Mouse (Mus musculus): ENCODE data around the gene Pde4a. TPM values are rescaled to one million over a fixed set of nuclear protein-coding genes. Genes with fewer than 3 reads are reported as not detected.

Gene Pde4a
- polyA plus RNA-seq, 1 experiment from 2014 or later: 2.5 TPM

DNA sequence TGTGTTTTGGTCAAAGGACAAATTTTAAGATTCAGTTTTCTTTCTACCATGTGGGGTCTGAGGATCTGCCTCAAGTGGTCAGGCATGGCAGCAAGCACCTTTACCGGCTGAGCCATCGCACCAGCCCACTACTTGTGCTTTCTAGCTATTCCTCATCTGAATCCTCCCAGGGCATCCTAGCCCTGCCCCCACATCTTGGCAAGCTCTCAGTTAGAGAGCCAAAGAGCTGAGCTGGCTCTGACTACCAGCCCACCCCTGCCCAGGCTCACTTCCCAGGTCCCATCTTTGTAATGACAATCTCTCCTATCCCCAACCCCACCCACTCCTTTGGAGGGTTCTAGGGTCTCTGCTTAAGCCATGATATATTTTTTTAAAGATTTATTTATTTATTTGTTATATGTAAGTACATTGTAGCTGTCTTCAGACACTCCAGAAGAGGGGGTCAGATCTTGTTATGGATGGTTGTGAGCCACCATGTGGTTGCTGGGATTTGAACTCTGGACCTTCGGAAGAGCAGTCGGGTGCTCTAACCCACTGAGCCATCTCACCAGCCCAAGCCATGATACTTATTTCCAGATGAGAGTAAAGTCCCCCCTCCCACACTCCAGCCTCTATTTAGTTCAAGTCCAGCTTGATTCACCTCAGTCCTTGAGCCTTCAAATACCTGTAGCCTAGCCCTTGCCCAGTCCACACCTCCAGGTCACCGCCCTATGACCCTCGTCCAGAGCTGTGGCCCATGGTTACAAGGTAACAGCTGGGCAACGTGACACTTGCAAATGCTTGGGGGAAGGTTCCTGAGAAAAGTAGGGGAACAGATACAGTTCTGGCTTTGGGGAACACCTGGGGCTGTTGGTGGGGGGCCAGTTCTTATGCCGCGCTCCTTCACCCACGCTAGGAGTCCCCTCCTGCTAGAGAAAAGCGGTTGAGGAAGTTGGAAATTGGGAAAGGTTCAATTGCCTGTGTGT is 2.1 kb upstream of the Pde4a start:
- H3K36me3 ChIP-seq (ENCODE audit: control insufficient read depth, insufficient read depth, low read length): no peaks in the 10 kb centered on the region
- peaks cover 2% of the 10 kb centered on the region; the same call in 1 of the 2 replicates for H3K4me1 ChIP-seq (replicated peaks; ENCODE audit: control insufficient read depth, insufficient read depth)
- TF ChIP-seq EP300 (optimal IDR thresholded peaks at IDR 0.05) (no peak), CTCF (IDR thresholded peaks at IDR 0.05; ENCODE audit: low read depth) (no peak)
- ATAC-seq (ENCODE audit: low FRiP score, low TSS enrichment) (no peak), DNase-seq (ENCODE audit: low spot score) (no peak)
- H3K4me3 ChIP-seq (ENCODE audit: low read depth, low read length): no peak overlapping the region
- H3K9me3 ChIP-seq (ENCODE audit: control insufficient read depth, low read length): no peaks in the 10 kb centered on the region
- no peak overlapping the region for H3K27ac ChIP-seq (replicated peaks)
- peaks cover 11% of the 10 kb centered on the region for H3K27me3 ChIP-seq (ENCODE audit: control insufficient read depth, insufficient read depth, low read length)
- WGBS: 35% methylated on average over 11 of the region's 11 CpGs
- H3K4me2 ChIP-seq (replicated peaks; ENCODE audit: low read depth): no peak overlapping the region
- H3K9ac ChIP-seq (ENCODE audit: low read length): no peak overlapping the region

DNA sequence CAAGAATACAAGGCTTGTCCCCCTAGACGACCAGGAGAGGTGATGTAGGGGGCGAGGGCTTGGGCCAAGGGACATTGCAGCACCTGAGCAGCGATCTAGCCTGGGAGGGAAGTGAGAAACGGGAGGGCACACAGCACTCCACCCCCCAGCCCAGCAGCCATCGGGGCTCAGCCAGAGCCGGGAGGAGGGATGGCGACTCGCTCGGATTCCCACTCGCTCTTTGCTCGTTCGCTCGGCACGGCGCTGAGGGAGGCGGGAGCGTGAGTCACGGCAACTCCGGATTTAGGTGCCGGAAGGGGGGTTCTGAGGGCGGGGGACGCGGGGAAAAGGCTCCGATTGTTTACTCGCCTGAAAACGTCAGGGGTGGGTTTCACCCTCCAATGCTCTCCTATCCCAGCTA is 1.4 kb upstream of the Pde4a start:
- ATAC-seq (ENCODE audit: low FRiP score, low TSS enrichment): no peak
- no peak overlapping the region for H3K9ac ChIP-seq (ENCODE audit: low read length)
- DNase-seq (ENCODE audit: low spot score): no peak
- WGBS: under 1% methylated on average over 26 of the region's 26 CpGs
- H3K27ac ChIP-seq (replicated peaks): no peak overlapping the region
- peak overlapping the region; percentile 17 for H3K4me3 ChIP-seq (ENCODE audit: low read depth, low read length)
- peaks cover 11% of the 10 kb centered on the region for H3K27me3 ChIP-seq (ENCODE audit: control insufficient read depth, insufficient read depth, low read length)
- no peak for TF ChIP-seq EP300 (optimal IDR thresholded peaks at IDR 0.05)
- no peak for TF ChIP-seq CTCF (IDR thresholded peaks at IDR 0.05; ENCODE audit: low read depth)
- no peaks in the 10 kb centered on the region for H3K9me3 ChIP-seq (ENCODE audit: control insufficient read depth, low read length)
- H3K4me1 ChIP-seq (replicated peaks; ENCODE audit: control insufficient read depth, insufficient read depth): peaks cover 2% of the 10 kb centered on the region
- peak overlapping the region; percentile 35 for H3K4me2 ChIP-seq (replicated peaks; ENCODE audit: low read depth)
- H3K36me3 ChIP-seq (ENCODE audit: control insufficient read depth, insufficient read depth, low read length): no peaks in the 10 kb centered on the region

- no peaks in the 10 kb centered on the region for H3K9me3 ChIP-seq (ENCODE audit: control insufficient read depth, low read length)
- H3K9ac ChIP-seq (ENCODE audit: low read length): peak overlapping the region; percentile 59
- peak overlapping the region; percentile 24; the same call in 1 of the 2 replicates for H3K27ac ChIP-seq (replicated peaks)
- H3K4me1 ChIP-seq (replicated peaks; ENCODE audit: control insufficient read depth, insufficient read depth): peaks cover 2% of the 10 kb centered on the region
- under 1% methylated on average over 46 of the region's 47 CpGs for WGBS
- DNase-seq (ENCODE audit: low spot score) (peak; percentile 55), ATAC-seq (ENCODE audit: low FRiP score, low TSS enrichment) (0 out of 2 replicates have a peak, but pooled peaks have one; percentile 1)
- TF ChIP-seq EP300 (optimal IDR thresholded peaks at IDR 0.05): no peak
- peak; percentile 78 for TF ChIP-seq CTCF (IDR thresholded peaks at IDR 0.05; ENCODE audit: low read depth)
- H3K4me2 ChIP-seq (replicated peaks; ENCODE audit: low read depth): peak overlapping the region; percentile 85
- H3K27me3 ChIP-seq (ENCODE audit: control insufficient read depth, insufficient read depth, low read length): peaks cover 11% of the 10 kb centered on the region
- no peaks in the 10 kb centered on the region for H3K36me3 ChIP-seq (ENCODE audit: control insufficient read depth, insufficient read depth, low read length)
- H3K4me3 ChIP-seq (ENCODE audit: low read depth, low read length): peak overlapping the region; percentile 52
These were observed 488 bp downstream of the Pde4a start for GRCm38 (mm10) chr9:21165952-21166451.

- no peaks in the 10 kb centered on the region for H3K36me3 ChIP-seq (ENCODE audit: control insufficient read depth, insufficient read depth, low read length)
- 34% methylated on average over 3 of the region's 3 CpGs for WGBS
- peak overlapping the region; percentile 85 for H3K4me2 ChIP-seq (replicated peaks; ENCODE audit: low read depth)
- H3K9me3 ChIP-seq (ENCODE audit: control insufficient read depth, low read length): no peaks in the 10 kb centered on the region
- H3K4me3 ChIP-seq (ENCODE audit: low read depth, low read length): peak overlapping the region; percentile 52
- peak overlapping the region; percentile 24; the same call in 1 of the 2 replicates for H3K27ac ChIP-seq (replicated peaks)
- no peak for DNase-seq (ENCODE audit: low spot score)
- no peak overlapping the region for H3K9ac ChIP-seq (ENCODE audit: low read length)
- peaks cover 2% of the 10 kb centered on the region for H3K4me1 ChIP-seq (replicated peaks; ENCODE audit: control insufficient read depth, insufficient read depth)
- ATAC-seq (ENCODE audit: low FRiP score, low TSS enrichment): no peak
- peaks cover 11% of the 10 kb centered on the region for H3K27me3 ChIP-seq (ENCODE audit: control insufficient read depth, insufficient read depth, low read length)
- TF ChIP-seq EP300 (optimal IDR thresholded peaks at IDR 0.05) (no peak), CTCF (IDR thresholded peaks at IDR 0.05; ENCODE audit: low read depth) (no peak)
These were observed 1.0 kb downstream of the Pde4a start for GRCm38 (mm10) chr9:21166516-21166915.

DNA sequence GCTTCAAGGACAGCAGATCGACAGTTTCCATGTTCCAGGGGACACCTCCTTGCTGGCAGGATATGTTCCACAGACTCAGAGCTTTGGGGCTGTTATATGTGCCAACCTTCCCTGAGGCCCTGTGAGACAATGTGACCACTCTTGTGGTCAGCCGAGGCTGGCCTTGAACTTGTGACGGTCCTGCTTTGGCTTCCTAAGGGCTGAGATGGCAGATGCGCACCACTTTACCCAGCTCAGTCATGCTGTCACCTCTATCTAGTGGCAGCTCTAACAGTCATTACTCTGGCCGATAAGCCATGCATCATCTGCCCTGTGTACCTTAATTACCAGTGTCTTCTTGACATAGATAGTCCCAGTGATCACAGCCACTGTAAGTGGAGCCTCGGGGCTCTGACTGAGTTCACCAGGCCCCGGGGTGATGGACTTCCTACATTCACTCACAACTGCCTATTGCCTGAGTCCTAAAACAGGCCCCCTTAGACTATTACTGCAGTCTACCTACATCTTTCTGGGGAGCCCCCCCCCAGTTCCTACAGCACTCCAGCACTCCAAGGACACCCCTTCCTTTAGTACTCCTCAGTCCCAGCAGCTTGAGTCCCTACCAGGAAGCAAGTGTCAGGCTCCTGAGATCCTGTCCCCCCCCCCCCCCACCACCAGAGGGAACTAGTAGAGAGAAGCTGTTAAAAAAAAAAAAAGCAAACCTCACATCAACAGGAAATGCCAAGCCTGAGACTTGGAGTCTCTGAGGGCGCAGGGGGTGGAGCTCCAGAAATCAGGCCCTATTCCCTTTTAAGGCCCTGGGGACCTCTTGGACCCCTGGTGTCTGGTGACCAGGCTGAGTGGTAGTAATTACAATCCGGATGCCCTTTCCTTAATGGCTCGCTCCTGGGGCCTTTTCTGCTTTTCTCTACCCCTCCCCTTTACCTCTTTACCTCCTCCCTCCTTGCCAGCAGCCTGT is 1.9 kb downstream of the Pde4a start:
- peak overlapping the region; percentile 84 for H3K27ac ChIP-seq (replicated peaks)
- peaks cover 11% of the 10 kb centered on the region for H3K27me3 ChIP-seq (ENCODE audit: control insufficient read depth, insufficient read depth, low read length)
- H3K4me1 ChIP-seq (replicated peaks; ENCODE audit: control insufficient read depth, insufficient read depth): peaks cover 2% of the 10 kb centered on the region
- 64% methylated on average over 10 of the region's 10 CpGs for WGBS
- no peaks in the 10 kb centered on the region for H3K9me3 ChIP-seq (ENCODE audit: control insufficient read depth, low read length)
- DNase-seq (ENCODE audit: low spot score): no peak
- peak overlapping the region; percentile 44 for H3K4me2 ChIP-seq (replicated peaks; ENCODE audit: low read depth)
- peak overlapping the region; percentile 23 for H3K4me3 ChIP-seq (ENCODE audit: low read depth, low read length)
- no peak for ATAC-seq (ENCODE audit: low FRiP score, low TSS enrichment)
- H3K36me3 ChIP-seq (ENCODE audit: control insufficient read depth, insufficient read depth, low read length): no peaks in the 10 kb centered on the region
- no peak for TF ChIP-seq EP300 (optimal IDR thresholded peaks at IDR 0.05)
- 0 out of 2 replicates have a peak, but pooled peaks have one; percentile 12 for TF ChIP-seq CTCF (IDR thresholded peaks at IDR 0.05; ENCODE audit: low read depth)
- peak overlapping the region; percentile 52 for H3K9ac ChIP-seq (ENCODE audit: low read length)
